Mouse (Mus musculus) cerebellum, adult 9-11 months (tissue): ENCODE data around the gene Vps16.

Source experiments
- DNase-seq: peaks from one replicate; pipeline ENCODE4 v3.0.0; 2022

Vps16 gene

GRCm38 (mm10) chr2:130424126-130424853 lies at the start of gene Vps16, which contains the start of gene Pced1a:
Gene Vps16 (plus strand): TSS chr2:130424339.
Gene Pced1a (minus strand): TSS chr2:130424701.
- DNase-seq = peak; percentile 94

GRCm38 (mm10) chr2:130374951-130375350 lies 49.2 kb upstream of the Vps16 start:
- DNase-seq = peak; percentile 30

- DNase-seq = no peak
These were observed 40.9 kb upstream of the Vps16 start for GRCm38 (mm10) chr2:130383205-130383604.

- no peak for DNase-seq
These were observed 40.2 kb upstream of the Vps16 start for GRCm38 (mm10) chr2:130383895-130384294.

- no peak for DNase-seq
These were observed 37.9 kb upstream of the Vps16 start for GRCm38 (mm10) chr2:130386212-130386611.

- DNase-seq = no peak
These were observed 35.3 kb upstream of the Vps16 start for GRCm38 (mm10) chr2:130388796-130389195.

- DNase-seq = no peak
These were observed 33.0 kb upstream of the Vps16 start for GRCm38 (mm10) chr2:130390993-130391625.

GRCm38 (mm10) chr2:130392836-130393235 lies 31.3 kb upstream of the Vps16 start:
- DNase-seq = no peak

GRCm38 (mm10) chr2:130395696-130396095 lies 28.4 kb upstream of the Vps16 start:
- DNase-seq = no peak

GRCm38 (mm10) chr2:130397186-130397985 lies 26.8 kb upstream of the Vps16 start, which contains the start of gene Cpxm1:
Gene Cpxm1 (minus strand): TSS chr2:130397574.
- no peak for DNase-seq

GRCm38 (mm10) chr2:130398091-130398490 lies 26.0 kb upstream of the Vps16 start:
- no peak for DNase-seq

GRCm38 (mm10) chr2:130400046-130400445 lies 24.1 kb upstream of the Vps16 start:
- DNase-seq = no peak

- DNase-seq = no peak
These were observed 22.2 kb upstream of the Vps16 start for GRCm38 (mm10) chr2:130401891-130402290.

- no peak for DNase-seq
These were observed 19.2 kb upstream of the Vps16 start, which contains the start of the genes Gm28372 and 1700020A23Rik for GRCm38 (mm10) chr2:130404939-130405338. Gene Gm28372 (plus strand): TSS chr2:130405239. Gene 1700020A23Rik (plus strand): TSS chr2:130405259.

- DNase-seq = no peak
These were observed 18.0 kb upstream of the Vps16 start, which contains the start of gene Tmem239 for GRCm38 (mm10) chr2:130406178-130406577. Gene Tmem239 (plus strand): TSS chr2:130406478.

- DNase-seq = no peak
These were observed 15.9 kb upstream of the Vps16 start for GRCm38 (mm10) chr2:130408194-130408593.

- peak; percentile 79 for DNase-seq
These were observed 12.3 kb upstream of the Vps16 start for GRCm38 (mm10) chr2:130411558-130412495.

GRCm38 (mm10) chr2:130412775-130413174 lies 11.4 kb upstream of the Vps16 start:
- no peak for DNase-seq

GRCm38 (mm10) chr2:130414094-130414856 lies 9.9 kb upstream of the Vps16 start:
- DNase-seq = no peak

- DNase-seq = peak; percentile 56
These were observed 2.1 kb upstream of the Vps16 start for GRCm38 (mm10) chr2:130421781-130422620.
